Mouse (Mus musculus): ENCODE data around the gene Cyb5r4.

GRCm38 (mm10) chr9:86997046-86997691 is 24.6 kb upstream of the Cyb5r4 start:
- no peak for TF ChIP-seq CTCF (IDR thresholded peaks at IDR 0.05; ENCODE audit: control insufficient read depth, insufficient read depth, insufficient read length)
- TF ChIP-seq USF1 (IDR thresholded peaks at IDR 0.05; ENCODE audit: low read depth) = no peak
- no peak for TF ChIP-seq MYOD1 (IDR thresholded peaks at IDR 0.05; ENCODE audit: control insufficient read depth, insufficient read length, low read depth)
